Mouse (Mus musculus) adrenal gland, postnatal 10 days (tissue): ENCODE measurements at regions not wholly inside any gene's neighbourhood (a gene's known extent, or its start where the extent isn't known, plus 50 kb on each side); places are given as distances from the start of the nearest gene placed in this dataset.
"Not testable (repeated sequence)": the region's sequence is repeated elsewhere in the genome, so short reads cannot be mapped to it uniquely, and the experiment has no call there.

Source experiments
- DNase-seq: peaks from one replicate; pipeline ENCODE4 v3.0.0; 2021; ENCODE audit warnings: mixed read lengths

DNA sequence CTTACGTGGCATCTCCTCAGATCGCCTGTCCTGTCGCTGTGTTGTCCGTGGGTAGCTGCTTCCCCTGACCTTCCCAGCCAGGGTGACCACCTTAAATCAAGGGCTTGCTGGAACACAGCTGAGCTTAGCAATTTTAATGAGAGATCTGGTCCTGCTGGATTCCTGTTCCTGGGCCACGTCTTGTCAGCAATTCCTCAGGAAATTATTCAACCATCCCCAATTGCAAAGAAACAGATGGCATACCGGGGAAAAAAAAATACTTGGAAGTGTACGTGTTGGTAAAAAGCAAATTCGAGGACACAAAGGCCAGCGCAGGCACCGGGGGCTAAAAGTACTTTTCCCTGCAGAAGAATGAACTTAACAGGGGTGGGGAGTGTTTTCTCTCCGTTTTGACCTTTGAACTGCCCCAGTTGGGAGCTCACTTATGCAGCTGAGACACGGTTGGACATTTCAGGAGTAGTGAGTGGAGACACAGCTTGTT is 107.0 kb upstream of the Rhobtb1 start:
- no peak for DNase-seq

DNA sequence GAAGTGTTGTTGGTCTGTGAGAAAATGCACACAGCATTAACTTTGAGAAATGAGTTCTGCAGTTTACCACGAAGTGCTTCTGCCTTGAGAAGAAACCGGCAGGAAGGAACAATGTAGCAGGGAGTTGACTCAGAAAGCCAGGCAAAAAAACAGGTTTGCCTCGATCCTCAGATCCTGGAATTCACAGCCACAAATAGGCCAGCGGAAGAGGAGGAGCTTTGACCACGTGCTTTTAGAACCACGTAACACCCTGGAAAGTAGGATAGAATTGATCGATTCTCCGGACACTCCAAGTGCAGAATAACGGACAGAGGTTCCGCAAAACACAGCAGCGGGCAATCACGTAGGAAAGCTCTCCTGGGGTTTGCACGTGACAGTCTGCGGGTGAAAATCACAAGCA is 106.0 kb upstream of the Rhobtb1 start:
- no peak for DNase-seq

DNA sequence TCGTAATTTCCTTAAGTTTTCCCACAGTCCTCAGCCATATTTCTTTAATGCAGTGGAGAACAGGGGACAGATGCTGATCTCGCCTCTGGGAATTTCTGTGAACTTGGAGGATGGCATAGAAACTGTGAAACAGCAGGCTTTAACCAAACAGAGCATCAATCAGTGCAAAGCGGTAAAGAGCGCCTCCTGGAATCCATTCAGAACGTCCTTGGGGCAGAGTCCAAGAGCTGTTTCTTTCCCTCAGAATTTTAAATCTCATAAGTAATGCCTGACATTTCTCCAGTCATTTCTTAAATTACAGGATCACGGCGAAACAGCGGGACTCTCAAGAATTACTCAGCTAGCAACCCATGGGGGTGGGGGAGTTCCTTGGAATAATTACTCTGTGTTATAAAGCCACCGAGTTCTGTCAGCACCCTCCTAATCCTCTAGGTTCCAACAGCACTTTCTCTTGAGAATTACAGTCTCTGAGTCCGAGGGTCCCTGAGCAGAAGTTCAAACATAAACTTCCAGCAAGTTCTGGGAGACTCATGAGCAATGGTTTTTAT is 105.2 kb upstream of the Rhobtb1 start:
- DNase-seq: peak; percentile 12

DNA sequence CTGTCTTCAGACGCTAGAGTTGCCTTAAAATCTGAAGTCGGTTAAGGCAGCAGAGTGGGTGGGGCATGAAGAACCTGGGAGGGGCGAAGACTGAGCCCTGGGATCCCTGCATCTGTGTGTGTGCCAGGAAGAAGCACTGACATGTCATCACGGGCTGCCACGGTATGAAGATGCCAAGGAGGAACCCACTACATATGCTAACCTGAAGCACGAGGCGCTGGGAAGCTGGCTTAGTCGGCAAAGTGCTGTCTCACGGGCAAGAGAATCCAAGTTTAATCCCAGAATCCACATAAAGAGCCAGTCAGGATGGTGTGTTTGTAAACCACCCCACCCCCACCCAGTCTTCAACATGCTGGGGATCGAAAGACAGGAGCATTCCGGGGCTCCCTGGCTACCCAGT is 73.2 kb upstream of the Rhobtb1 start:
- DNase-seq: no peak

DNA sequence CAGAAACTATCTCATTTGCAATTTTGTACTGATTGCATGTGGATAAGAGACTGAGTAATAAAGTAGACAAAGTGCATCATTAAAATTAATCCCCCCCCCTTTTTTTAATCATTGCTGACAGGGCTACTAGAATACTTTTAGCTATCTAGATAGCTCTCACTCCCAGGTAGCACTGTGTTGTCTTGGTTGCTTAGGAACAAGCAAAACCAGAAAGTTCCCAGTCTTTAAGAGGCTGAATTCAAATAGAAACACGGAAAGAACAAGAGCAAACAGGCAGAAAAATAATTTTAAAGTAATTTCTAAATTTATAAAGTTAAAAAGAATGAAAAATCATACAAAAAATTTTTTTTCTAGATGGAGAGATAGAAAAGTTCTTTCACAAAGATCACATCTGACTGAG is 65.0 kb upstream of the Rhobtb1 start:
- DNase-seq: no peak

DNA sequence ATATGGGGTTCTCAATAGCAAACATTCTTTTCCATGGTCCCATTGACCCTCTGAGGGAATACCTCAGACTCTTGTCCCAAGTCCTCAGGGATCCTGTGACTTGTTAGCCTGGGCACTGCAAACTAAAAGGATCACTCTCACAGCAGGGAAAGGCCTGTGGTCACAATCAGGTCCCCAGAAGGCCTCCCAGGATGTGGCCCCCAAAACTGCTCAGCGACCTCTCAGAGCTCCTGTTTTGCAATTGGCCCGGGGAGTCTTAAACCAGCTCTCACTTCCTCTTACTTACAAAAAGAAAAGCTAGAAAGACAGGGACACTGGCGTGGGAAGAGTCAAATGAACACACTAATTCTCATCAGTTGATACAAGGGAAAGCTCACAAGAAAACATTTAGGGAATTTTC is 59.4 kb upstream of the Rhobtb1 start:
- no peak for DNase-seq

DNA sequence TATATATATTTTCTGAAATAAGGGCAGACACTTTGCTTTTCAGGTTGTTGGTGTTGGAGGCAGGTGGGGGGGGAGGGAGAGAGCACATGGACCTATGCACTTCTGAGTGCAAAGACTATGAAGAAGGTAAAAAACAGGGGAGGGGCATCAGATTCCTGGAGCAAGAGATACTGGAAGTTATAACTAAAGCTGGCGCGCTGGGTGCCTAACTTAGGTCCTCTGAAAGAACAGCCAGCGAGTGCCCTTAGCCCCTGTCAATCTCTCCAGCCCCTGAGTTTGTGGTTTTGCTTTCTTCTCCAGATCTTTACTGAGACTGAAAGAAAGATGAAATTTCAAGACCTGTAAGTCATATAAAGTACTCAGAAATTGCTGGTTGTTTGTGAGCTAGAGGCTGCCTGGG is 51.2 kb upstream of the Rhobtb1 start:
- DNase-seq: no peak

DNA sequence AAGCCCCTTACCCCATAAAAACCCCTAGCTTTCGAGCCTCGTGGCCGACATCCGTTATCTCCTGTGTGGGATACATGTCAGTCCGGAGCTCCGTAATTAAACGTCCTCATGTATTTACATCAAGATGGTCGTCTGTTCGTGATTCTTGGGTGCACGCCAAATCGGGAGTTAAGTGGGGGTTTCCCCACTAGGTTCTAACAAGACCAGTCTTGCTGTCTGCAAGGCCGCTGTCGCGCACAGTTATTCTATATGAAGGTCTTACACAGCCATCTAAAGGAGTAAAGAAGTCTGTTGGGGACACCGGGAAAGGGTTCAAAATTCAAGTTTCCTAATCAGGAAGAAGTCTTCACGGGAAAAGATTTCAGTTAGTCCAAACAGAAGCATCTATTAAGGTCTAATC is 50.5 kb upstream of the Rhobtb1 start:
- DNase-seq: not testable (repeated sequence)
